Mouse (Mus musculus) C2C12 (cell line): ENCODE measurements around the gene Ncf1. TPM values are rescaled to one million over a fixed set of nuclear protein-coding genes. Genes with fewer than 3 reads are reported as not detected.

Experiments
- H3K27me3 ChIP-seq: one replicate; pipeline ENCODE4 v1.6.1; 2011; ENCODE audit not compliant: control insufficient read depth, insufficient read depth, insufficient read length
- H3K36me3 ChIP-seq: one replicate; pipeline ENCODE4 v1.6.1; 2011; ENCODE audit not compliant: control insufficient read depth, insufficient read depth
- H3K4me3 ChIP-seq: one replicate; pipeline ENCODE4 v1.5.1; 2011; ENCODE audit warnings: mild to moderate bottlenecking, control low read depth; ENCODE audit not compliant: poor library complexity, insufficient read depth, severe bottlenecking
- H3K79me2 ChIP-seq: one replicate; pipeline ENCODE4 v1.6.1; 2011; ENCODE audit not compliant: control insufficient read depth, insufficient read depth
- H3K79me3 ChIP-seq: one replicate; pipeline ENCODE4 v1.6.1; 2011; ENCODE audit warnings: low read depth, control low read depth
- H3ac ChIP-seq: one replicate; pipeline ENCODE3; 2011; ENCODE audit warnings: low read depth; ENCODE audit not compliant: control insufficient read depth, insufficient read length
- CEBPB ChIP-seq: IDR thresholded peaks from one replicate; pipeline ENCODE4 v1.6.1; 2011; ENCODE audit warnings: low read depth, mild to moderate bottlenecking, control low read depth, moderate library complexity
- CTCF ChIP-seq: IDR thresholded peaks from one replicate; pipeline ENCODE4 v1.5.1; 2011; ENCODE audit not compliant: control insufficient read depth, insufficient read depth, insufficient read length
- FOSL1 ChIP-seq: IDR thresholded peaks from one replicate; pipeline ENCODE4 v1.8.0; 2011; ENCODE audit warnings: mild to moderate bottlenecking, low read length; ENCODE audit not compliant: poor library complexity, insufficient read depth, severe bottlenecking
- MAX ChIP-seq: IDR thresholded peaks from one replicate; pipeline ENCODE4 v1.6.1; 2011; ENCODE audit warnings: mild to moderate bottlenecking, control low read depth
- MYOD1 ChIP-seq: IDR thresholded peaks from one replicate; pipeline ENCODE4 v1.6.1; 2011; ENCODE audit warnings: low read depth; ENCODE audit not compliant: control insufficient read depth, insufficient read length
- MYOG ChIP-seq: IDR thresholded peaks from one replicate; pipeline ENCODE4 v1.6.1; 2011; ENCODE audit not compliant: control insufficient read depth, insufficient read length; ENCODE audit errors: extremely low read depth
- USF1 ChIP-seq: IDR thresholded peaks from one replicate; pipeline ENCODE4 v1.6.1; 2011; ENCODE audit warnings: low read depth, mild to moderate bottlenecking, control low read depth, moderate library complexity
- polyA plus RNA-seq: library from polyadenylated mRNA; unstranded; fragments of >200 nt; fragmentation: generic; extraction: Trizol; gene quantifications from one replicate; pipeline ENCODE4 v1.2.1, GENCODE M21; 2012; ENCODE audit warnings: missing spikeins

The Ncf1 gene
- polyA plus RNA-seq, 1 experiment: 0.01 TPM

- H3K36me3 ChIP-seq: peaks cover 2% of the 10 kb centered on the region
- no peak overlapping the region for H3ac ChIP-seq
- TF ChIP-seq MAX (no peak), FOSL1 (no peak), CEBPB (no peak), USF1 (no peak), MYOD1 (no peak), CTCF (no peak), MYOG (no peak)
- H3K27me3 ChIP-seq: no peaks in the 10 kb centered on the region
- no peaks in the 10 kb centered on the region for H3K79me2 ChIP-seq
- H3K79me3 ChIP-seq: no peaks in the 10 kb centered on the region
- no peak overlapping the region for H3K4me3 ChIP-seq
Observed at GRCm38 (mm10) chr5:134231376-134231775, 2.0 kb upstream of the Ncf1 start.

- no peaks in the 10 kb centered on the region for H3K79me3 ChIP-seq
Observed at GRCm38 (mm10) chr5:134228249-134228638, 1.2 kb downstream of the Ncf1 start.

GRCm38 (mm10) chr5:134227574-134228248 lies 1.7 kb downstream of the Ncf1 start:
- Histone ChIP-seq H3K36me3 (no peaks in the 10 kb centered on the region), H3K79me3 (no peaks in the 10 kb centered on the region), H3ac (no peak overlapping the region), H3K4me3 (no peak overlapping the region), H3K27me3 (no peaks in the 10 kb centered on the region), H3K79me2 (no peaks in the 10 kb centered on the region)
- no peak for TF ChIP-seq MYOG
- no peak for TF ChIP-seq MYOD1
- no peak for TF ChIP-seq USF1
- no peak for TF ChIP-seq FOSL1
- TF ChIP-seq MAX: no peak
- no peak for TF ChIP-seq CTCF
- no peak for TF ChIP-seq CEBPB

More at GRCm38 (mm10) chr5:134228249-134228638, 1.2 kb downstream of the Ncf1 start:
- Histone ChIP-seq H3K36me3 (no peaks in the 10 kb centered on the region), H3K79me2 (no peaks in the 10 kb centered on the region), H3ac (no peak overlapping the region), H3K27me3 (no peaks in the 10 kb centered on the region), H3K4me3 (no peak overlapping the region)
- no peak for TF ChIP-seq CTCF
- no peak for TF ChIP-seq MYOD1
- no peak for TF ChIP-seq MYOG

GRCm38 (mm10) chr5:134226946-134227345 lies 2.5 kb downstream of the Ncf1 start:
- Histone ChIP-seq H3K4me3 (no peak overlapping the region), H3K36me3 (no peaks in the 10 kb centered on the region), H3K79me3 (no peaks in the 10 kb centered on the region)

GRCm38 (mm10) chr5:134225110-134225901 lies 4.1 kb downstream of the Ncf1 start:
- Histone ChIP-seq H3K36me3 (no peaks in the 10 kb centered on the region), H3ac (no peak overlapping the region), H3K27me3 (no peaks in the 10 kb centered on the region), H3K79me2 (no peaks in the 10 kb centered on the region), H3K79me3 (no peaks in the 10 kb centered on the region), H3K4me3 (no peak overlapping the region)
- TF ChIP-seq MAX: no peak
- no peak for TF ChIP-seq MYOG
- TF ChIP-seq CTCF: no peak
- no peak for TF ChIP-seq MYOD1

More at GRCm38 (mm10) chr5:134226946-134227345, 2.5 kb downstream of the Ncf1 start:
- no peaks in the 10 kb centered on the region for H3K27me3 ChIP-seq
- no peak for TF ChIP-seq FOSL1
- TF ChIP-seq USF1: no peak
- no peak for TF ChIP-seq CTCF
- TF ChIP-seq MYOG: no peak
- TF ChIP-seq MYOD1: no peak
- TF ChIP-seq MAX: no peak
- no peak for TF ChIP-seq CEBPB
- H3ac ChIP-seq: no peak overlapping the region
- no peaks in the 10 kb centered on the region for H3K79me2 ChIP-seq
